Mouse (Mus musculus) neural tube, embryonic 12.5 days (tissue): ENCODE data around the gene Polg. TPM values are rescaled to one million over a fixed set of nuclear protein-coding genes. Genes with fewer than 3 reads are reported as not detected.

Experiments
- ATAC-seq: fragments of 200-750 bp; cut with Nextera tagmentation; 2 replicates; pipeline ENCODE4 v1.8.0; 2017; ENCODE audit warnings: low read depth, mild to moderate bottlenecking, moderate TSS enrichment, moderate library complexity; ENCODE audit not compliant: low FRiP score
- H3K27ac ChIP-seq: fragments of 300-500 bp; sonication (generic); 2 replicates; pipeline ENCODE4 v1.5.1; 2016
- H3K27me3 ChIP-seq: fragments of 300-500 bp; sonication (generic); replicated peaks from 2 replicates; pipeline ENCODE4 v1.6.1; 2016; ENCODE audit warnings: mild to moderate bottlenecking
- H3K36me3 ChIP-seq: fragments of 300-500 bp; sonication (generic); 2 replicates; pipeline ENCODE4 v1.6.1; 2016; ENCODE audit warnings: mild to moderate bottlenecking
- H3K4me1 ChIP-seq: fragments of 300-500 bp; sonication (generic); 2 replicates; pipeline ENCODE4 v1.6.1; 2016
- H3K4me2 ChIP-seq: fragments of 300-500 bp; sonication (generic); replicated peaks from 2 replicates; pipeline ENCODE4 v1.6.1; 2016; ENCODE audit warnings: mild to moderate bottlenecking
- H3K4me3 ChIP-seq: fragments of 300-500 bp; sonication (generic); 2 replicates; pipeline ENCODE4 v1.5.1; 2016
- H3K9ac ChIP-seq: fragments of 300-500 bp; sonication (generic); 2 replicates; pipeline ENCODE4 v1.6.1; 2016; ENCODE audit warnings: mild to moderate bottlenecking
- H3K9me3 ChIP-seq: fragments of 300-500 bp; sonication (generic); 2 replicates; pipeline ENCODE4 v1.6.1; 2016; ENCODE audit warnings: mild to moderate bottlenecking
- WGBS: fragments of 180-500 bp; shearing (Covaris S2); methylation state at CpG from one replicate; pipeline ENCODE4 v1.1.7; 2016; 5-methylcytosine and 5-hydroxymethylcytosine counted together
- polyA plus RNA-seq: library from polyadenylated mRNA; unstranded; fragments of >200 nt; fragmentation: Nextera tagmentation; extraction: Ambion mirVana; gene quantifications from 2 replicates; pipeline ENCODE4 v1.2.1, GENCODE M21; 2016

Polg gene
- polyA plus RNA-seq, 1 experiment from 2014 or later = 48.5 TPM

DNA sequence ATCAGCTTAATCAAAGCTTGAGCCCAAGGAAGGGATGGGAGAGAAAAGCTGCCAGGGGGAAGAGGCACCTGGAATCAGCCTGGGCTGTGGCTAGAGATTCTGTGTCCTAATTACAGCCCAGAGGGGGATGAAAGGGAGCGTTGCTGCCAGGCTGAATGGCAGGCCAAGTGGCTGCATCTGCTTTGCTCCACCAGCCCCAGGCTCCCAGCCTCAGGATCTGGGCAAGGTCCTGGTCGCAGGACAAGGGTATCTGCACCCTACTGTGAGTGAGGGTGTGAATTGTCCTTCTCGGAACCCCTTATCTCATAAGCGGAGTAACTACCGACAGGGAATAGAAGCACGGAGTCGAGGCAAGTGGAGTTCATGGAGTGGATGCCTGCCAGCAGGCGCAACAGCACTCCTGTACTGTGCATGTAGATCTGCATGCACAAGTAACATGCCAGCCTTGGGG, 35.4 kb upstream of the Polg start:
- Histone ChIP-seq H3K27ac (peak overlapping the region; percentile 98), H3K9me3 (no peaks in the 10 kb centered on the region), H3K4me2 (peak overlapping the region; percentile 90), H3K4me3 (peak overlapping the region; percentile 87), H3K9ac (peak overlapping the region; percentile 100), H3K36me3 (peaks cover 11% of the 10 kb centered on the region; the same call in 1 of the 2 replicates), H3K4me1 (peaks cover 20% of the 10 kb centered on the region), H3K27me3 (peaks cover 48% of the 10 kb centered on the region)
- WGBS = 2% methylated on average over 8 of the region's 8 CpGs
- ATAC-seq = no peak

DNA sequence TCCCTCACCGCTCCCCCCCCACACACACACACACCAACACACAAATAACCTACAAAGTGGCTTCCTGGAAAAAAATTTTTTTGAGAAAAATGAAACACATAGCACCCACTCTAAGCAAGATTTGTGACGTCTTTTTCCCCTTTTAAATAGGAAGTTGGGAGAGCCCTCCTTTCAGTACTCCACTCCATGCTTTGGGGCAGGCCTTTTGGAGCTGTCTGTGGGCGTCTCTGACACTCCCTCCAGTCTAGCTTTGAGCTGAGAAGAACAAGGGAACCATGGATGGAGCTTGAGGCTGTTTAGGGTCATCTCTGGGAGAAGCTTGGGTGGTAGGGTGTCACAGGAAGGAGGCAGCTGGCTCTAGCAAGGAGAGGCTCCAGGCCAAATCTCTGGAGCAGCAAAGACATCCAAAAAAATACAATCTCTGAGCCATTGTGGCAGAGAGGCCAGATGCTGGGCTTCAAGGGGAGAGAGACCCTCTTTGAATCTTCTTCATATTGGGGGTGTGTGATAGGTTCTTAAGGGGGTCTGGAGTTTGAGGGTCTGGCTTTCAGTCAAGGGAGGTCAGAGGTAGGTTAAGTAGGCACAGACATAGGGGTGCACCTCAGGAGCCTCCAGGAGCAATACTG, 34.6 kb upstream of the Polg start:
- peaks cover 11% of the 10 kb centered on the region; the same call in 1 of the 2 replicates for H3K36me3 ChIP-seq
- peak overlapping the region; percentile 100 for H3K9ac ChIP-seq
- peaks cover 25% of the 10 kb centered on the region for H3K4me1 ChIP-seq
- WGBS = 0% methylated on average over 3 of the region's 3 CpGs
- H3K4me2 ChIP-seq = peak overlapping the region; percentile 90
- ATAC-seq = no peak
- peak overlapping the region; percentile 98 for H3K27ac ChIP-seq
- no peaks in the 10 kb centered on the region for H3K9me3 ChIP-seq
- peaks cover 52% of the 10 kb centered on the region for H3K27me3 ChIP-seq
- H3K4me3 ChIP-seq = peak overlapping the region; percentile 87

DNA sequence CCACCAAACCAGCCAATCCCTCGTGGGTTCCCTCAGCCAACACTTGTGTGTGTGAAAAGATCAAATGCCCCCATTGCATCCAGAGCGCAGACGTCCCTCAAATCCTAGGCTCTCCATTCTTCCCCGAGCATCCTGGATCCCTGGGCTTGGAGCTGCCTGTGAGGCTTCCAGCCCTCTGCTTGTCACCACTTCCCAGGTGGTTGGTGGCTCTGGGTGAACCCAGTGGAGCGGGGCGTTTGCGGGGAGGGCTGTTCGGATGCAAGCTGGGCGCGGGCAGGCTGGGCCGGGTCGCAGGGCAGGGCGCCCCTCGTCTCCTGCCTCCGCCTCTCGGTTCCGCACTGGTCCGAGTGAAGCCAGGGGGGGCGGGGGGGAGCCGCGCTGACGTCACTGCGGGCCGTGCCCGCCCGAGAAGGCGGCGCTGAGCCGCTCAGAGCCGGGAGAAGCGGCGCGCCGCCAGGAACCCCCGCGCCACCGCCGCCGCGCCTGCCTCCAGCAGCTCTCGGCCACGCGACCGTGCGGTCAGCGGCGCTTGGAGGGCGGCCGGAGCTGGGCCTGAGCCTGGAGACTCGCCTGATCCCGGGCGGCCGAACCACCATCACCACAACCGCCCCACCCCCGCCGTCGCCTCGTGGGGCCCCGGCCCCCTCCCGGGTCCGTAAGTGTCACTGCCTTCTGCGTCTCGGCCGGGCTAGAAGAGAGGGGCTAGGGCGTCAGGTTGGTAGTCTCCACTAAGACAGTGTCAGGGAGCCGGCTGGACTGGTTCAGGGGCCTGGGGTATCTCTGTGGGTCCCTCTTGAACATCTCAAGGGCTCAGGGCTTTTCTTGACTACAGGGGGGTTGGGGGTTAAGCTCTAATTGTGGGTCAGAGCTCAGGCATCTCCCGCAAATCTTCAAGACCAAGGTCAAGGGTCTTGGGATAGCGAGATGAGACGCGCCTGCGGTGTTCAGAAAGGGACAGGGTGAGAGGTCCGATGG, 33.7 kb upstream of the Polg start:
- peak overlapping the region; percentile 90 for H3K4me2 ChIP-seq
- 0 out of 2 replicates have a peak, but pooled peaks cover 9% of the 10 kb centered on the region for H3K36me3 ChIP-seq
- peak; percentile 51 for ATAC-seq
- peak overlapping the region; percentile 98 for H3K27ac ChIP-seq
- peaks cover 46% of the 10 kb centered on the region for H3K27me3 ChIP-seq
- peaks cover 24% of the 10 kb centered on the region for H3K4me1 ChIP-seq
- H3K9me3 ChIP-seq = no peaks in the 10 kb centered on the region
- H3K9ac ChIP-seq = peak overlapping the region; percentile 100
- WGBS = under 1% methylated on average over 53 of the region's 72 CpGs
- H3K4me3 ChIP-seq = peak overlapping the region; percentile 87

DNA sequence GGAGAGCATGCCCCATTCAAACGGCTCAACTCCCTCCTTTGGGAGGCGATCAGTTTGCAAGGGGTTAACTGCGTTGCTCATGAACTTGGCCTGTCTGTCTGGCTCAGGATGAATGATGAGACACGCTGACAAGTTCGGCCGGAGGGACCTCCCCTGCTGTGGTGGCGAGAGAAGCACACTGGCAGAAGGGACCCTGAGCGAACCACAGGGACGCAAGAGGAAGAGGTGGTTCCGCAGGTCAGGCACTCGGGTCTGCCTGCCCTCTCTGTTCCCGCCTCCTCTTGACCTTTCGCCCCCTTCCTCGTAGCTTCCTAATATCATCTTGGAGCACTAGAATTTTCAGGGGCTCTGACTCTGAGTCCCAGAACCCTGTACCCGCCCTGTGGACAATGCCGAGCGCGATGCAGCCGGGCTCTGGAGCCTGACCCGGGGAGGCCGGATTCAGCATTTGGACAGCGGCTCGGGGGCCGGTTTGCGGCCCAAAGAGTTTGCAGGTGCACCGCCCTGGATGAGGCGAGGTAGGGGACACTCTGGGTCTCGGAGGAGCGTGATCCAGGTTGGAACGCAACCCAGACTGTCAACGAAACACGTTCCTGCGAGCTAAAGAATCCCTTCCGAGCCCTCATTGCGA, 32.9 kb upstream of the Polg start:
- Histone ChIP-seq H3K9ac (peak overlapping the region; percentile 100), H3K27ac (peak overlapping the region; percentile 98), H3K27me3 (peaks cover 40% of the 10 kb centered on the region), H3K4me3 (peak overlapping the region; percentile 87), H3K4me2 (peak overlapping the region; percentile 90), H3K36me3 (0 out of 2 replicates have a peak, but pooled peaks cover 9% of the 10 kb centered on the region), H3K9me3 (no peaks in the 10 kb centered on the region), H3K4me1 (peaks cover 28% of the 10 kb centered on the region)
- ATAC-seq = peak; percentile 45
- WGBS = under 1% methylated on average over 35 of the region's 35 CpGs

DNA sequence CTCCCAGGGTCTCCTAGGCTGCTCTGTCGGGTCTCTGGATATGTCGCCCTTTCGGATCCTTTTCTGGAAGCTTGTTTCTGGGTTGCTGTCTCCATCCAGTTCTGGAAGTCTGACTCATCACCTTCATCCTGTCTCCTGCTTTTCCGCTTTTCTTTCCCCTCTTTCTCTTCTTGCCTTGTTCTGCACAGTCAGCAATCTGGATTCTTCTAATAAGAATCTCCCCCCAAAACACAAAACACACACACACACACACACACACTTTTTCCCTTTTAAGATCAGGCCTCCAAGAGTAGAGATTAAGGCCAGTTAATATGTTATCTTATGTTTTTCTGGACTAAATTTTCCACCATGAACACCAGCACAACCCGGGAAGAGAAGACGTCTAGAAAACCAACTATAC, 32.2 kb upstream of the Polg start:
- Histone ChIP-seq H3K9ac (peak overlapping the region; percentile 54), H3K27ac (peak overlapping the region; percentile 95), H3K4me3 (peak overlapping the region; percentile 87), H3K9me3 (no peaks in the 10 kb centered on the region), H3K36me3 (0 out of 2 replicates have a peak, but pooled peaks cover 9% of the 10 kb centered on the region), H3K4me2 (peak overlapping the region; percentile 90), H3K27me3 (peaks cover 40% of the 10 kb centered on the region), H3K4me1 (peaks cover 29% of the 10 kb centered on the region)
- no peak for ATAC-seq
- WGBS = 5% methylated on average over 6 of the region's 6 CpGs

DNA sequence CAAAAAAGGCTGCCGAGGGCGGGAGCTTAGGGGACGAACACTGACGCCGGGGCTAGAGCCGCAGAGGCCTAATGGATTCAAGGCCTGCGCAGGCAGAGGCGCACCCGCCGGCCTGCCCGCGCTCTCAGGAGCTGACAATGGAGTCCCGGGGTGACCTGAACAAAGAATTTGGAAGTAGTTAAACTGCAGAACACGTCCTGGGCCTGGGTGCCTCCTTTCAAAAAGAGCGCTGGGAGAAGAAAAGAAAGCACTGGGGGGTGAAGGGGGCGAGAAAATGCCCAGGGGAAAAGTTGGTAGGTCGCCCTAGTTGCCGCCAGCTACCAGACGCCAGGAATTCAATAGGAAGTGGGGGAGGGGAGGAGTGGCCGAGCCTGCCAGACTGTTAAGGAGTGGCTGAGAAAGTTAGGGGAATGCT, 31.5 kb upstream of the Polg start:
- H3K27me3 ChIP-seq = peaks cover 36% of the 10 kb centered on the region
- ATAC-seq = peak; percentile 37

DNA sequence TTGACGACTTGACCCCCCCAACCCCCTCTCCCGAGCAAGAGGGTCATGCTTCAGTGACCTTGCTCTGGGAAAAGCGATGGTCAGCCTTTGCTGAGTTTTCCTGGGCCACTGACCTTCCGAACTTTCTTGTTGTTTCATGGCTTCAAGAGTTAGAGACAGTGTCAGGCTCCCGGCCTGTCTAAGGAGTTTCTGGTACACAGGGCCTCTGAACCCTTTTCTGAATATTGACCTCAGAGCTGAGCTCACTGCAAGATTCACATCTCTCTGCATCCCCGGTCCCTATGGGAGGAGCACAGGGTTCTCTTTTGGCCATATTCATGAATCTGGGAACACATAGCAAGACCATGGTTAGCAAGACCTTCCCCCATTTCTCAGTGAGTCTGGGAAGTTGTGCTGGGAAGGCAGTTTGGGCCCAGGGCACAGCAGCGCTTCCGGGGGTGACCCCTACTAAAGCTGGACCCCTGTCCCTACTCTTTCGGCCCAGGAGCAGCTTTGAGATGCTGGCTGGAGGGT, 30.7 kb upstream of the Polg start:
- H3K36me3 ChIP-seq = no peaks in the 10 kb centered on the region
- peaks cover 29% of the 10 kb centered on the region for H3K4me1 ChIP-seq
- peak overlapping the region; percentile 50 for H3K9ac ChIP-seq
- peak overlapping the region; percentile 90 for H3K4me2 ChIP-seq
- no peak for ATAC-seq
- peak overlapping the region; percentile 95 for H3K27ac ChIP-seq
- H3K27me3 ChIP-seq = peaks cover 28% of the 10 kb centered on the region
- WGBS = 2% methylated on average over 9 of the region's 9 CpGs
- H3K9me3 ChIP-seq = no peaks in the 10 kb centered on the region
- H3K4me3 ChIP-seq = 0 out of 2 replicates have a peak overlapping the region, but pooled peaks have one; percentile 5

More for the DNA sequence above, 31.5 kb upstream of the Polg start:
- H3K4me2 ChIP-seq = peak overlapping the region; percentile 90
- H3K36me3 ChIP-seq = 0 out of 2 replicates have a peak, but pooled peaks cover 4% of the 10 kb centered on the region
- H3K9me3 ChIP-seq = no peaks in the 10 kb centered on the region
- peak overlapping the region; percentile 95 for H3K27ac ChIP-seq
- peak overlapping the region; percentile 54 for H3K9ac ChIP-seq
- WGBS = 1% methylated on average over 20 of the region's 20 CpGs
- peaks cover 29% of the 10 kb centered on the region for H3K4me1 ChIP-seq
- H3K4me3 ChIP-seq = peak overlapping the region; percentile 3; the same call in 1 of the 2 replicates

DNA sequence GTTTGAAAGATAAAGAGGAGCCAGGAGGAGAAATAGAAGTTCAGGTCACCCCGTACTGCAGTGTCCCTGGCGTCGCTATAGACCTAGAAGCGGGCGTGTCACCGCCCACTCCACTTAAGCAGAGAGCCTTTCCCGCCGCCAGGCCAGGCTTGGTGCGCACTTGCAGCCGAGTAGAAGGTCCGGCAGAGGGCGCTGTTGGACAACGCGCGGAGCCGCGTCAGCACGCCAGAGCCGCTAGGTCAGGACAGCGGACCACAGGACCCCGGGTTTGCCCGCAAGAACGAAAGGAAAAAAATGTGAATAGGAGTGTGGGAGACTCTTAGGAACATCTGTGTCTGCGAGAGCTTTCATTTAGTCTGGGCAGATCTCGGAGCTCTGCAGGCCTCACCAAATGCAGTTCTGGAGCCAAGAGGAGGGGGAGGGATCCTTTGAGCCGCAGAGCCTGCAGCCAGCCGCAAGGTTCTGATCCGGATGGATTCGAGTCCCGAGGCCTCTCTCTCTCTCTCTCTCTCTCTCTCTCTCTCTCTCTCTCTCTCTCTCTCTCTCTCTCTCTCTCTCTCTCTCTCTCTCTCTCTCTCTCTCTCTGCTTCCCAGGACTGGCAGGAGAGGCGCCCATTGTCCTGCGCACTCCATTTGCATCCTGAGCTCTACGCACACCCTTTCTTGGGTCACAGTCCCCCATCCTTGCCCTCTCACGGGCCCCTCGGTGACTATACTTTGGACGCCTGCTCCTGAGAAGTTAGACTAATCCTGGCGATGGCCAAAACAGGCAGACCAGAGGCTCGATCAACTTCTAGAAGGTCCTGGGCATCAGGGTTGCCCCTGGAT, 30.0 kb upstream of the Polg start:
- peaks cover 29% of the 10 kb centered on the region for H3K4me1 ChIP-seq
- peak overlapping the region; percentile 95 for H3K27ac ChIP-seq
- peaks cover 21% of the 10 kb centered on the region; the same call in 1 of the 2 replicates for H3K27me3 ChIP-seq
- peak overlapping the region; percentile 50 for H3K9ac ChIP-seq
- H3K9me3 ChIP-seq = no peaks in the 10 kb centered on the region
- under 1% methylated on average over 36 of the region's 38 CpGs for WGBS
- ATAC-seq = peak; percentile 55
- peak overlapping the region; percentile 90 for H3K4me2 ChIP-seq
- no peaks in the 10 kb centered on the region for H3K36me3 ChIP-seq
- 0 out of 2 replicates have a peak overlapping the region, but pooled peaks have one; percentile 5 for H3K4me3 ChIP-seq

DNA sequence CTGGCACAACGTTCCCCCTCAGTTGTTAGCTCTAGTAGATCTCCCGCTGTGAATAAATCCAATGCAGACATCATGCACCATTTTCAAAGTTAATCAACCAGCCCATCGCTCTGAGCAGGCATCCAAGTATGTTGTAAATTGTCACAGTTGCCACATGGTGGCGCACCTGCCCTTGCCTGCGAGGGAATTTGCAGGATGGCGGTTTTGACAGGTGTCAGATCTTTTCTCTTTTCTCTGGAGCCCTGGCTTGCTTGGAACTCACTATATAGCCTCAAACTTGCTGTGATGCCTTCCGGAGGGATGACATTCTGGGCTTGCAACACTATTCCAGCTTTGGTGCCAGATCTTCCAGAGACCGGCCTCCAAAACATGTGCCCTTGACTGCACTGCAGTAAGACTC, 27.8 kb upstream of the Polg start:
- no peaks in the 10 kb centered on the region for H3K36me3 ChIP-seq
- no peak overlapping the region for H3K4me3 ChIP-seq
- no peak for ATAC-seq
- no peak overlapping the region for H3K9ac ChIP-seq
- peaks cover 13% of the 10 kb centered on the region; the same call in 1 of the 2 replicates for H3K27me3 ChIP-seq
- no peak overlapping the region for H3K27ac ChIP-seq
- H3K9me3 ChIP-seq = no peaks in the 10 kb centered on the region
- H3K4me2 ChIP-seq = no peak overlapping the region
- 11% methylated on average over 8 of the region's 8 CpGs for WGBS
- peaks cover 29% of the 10 kb centered on the region for H3K4me1 ChIP-seq

DNA sequence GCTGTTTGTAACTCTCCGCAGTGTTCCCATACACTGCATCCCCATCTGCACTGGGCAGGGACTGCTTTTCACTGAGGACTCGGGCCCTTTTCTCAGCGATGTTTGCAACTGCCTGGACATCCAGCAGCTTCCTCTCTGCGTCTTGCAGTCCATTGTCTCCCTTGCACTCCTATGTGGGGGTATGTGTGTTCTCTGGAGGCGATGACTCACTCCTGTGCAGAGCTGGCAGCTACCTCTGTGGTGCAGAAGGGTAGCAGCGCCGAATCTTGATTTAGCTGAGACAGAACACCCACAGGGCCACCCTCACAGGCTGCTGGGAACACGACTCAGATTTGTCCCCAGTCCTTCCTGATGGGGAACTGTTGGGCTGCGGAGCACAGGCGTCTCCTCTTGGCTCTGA, 20.4 kb upstream of the Polg start:
- H3K27ac ChIP-seq = no peak overlapping the region
- WGBS = 71% methylated on average over 10 of the region's 10 CpGs
- no peak overlapping the region for H3K4me3 ChIP-seq
- no peak overlapping the region for H3K9ac ChIP-seq
- H3K4me1 ChIP-seq = no peaks in the 10 kb centered on the region
- no peaks in the 10 kb centered on the region for H3K9me3 ChIP-seq
- ATAC-seq = no peak
- no peaks in the 10 kb centered on the region for H3K27me3 ChIP-seq
- H3K36me3 ChIP-seq = no peaks in the 10 kb centered on the region
- H3K4me2 ChIP-seq = no peak overlapping the region
